Mouse (Mus musculus) embryonic fibroblast, embryonic 13.5 days (primary cell): ENCODE measurements around the gene Smyd3.
"Not testable (repeated sequence)": the region's sequence is repeated elsewhere in the genome, so short reads cannot be mapped to it uniquely, and the experiment has no call there.

Source experiments
- CTCF ChIP-seq: IDR thresholded peaks from 2 replicates; pipeline ENCODE4 v1.5.1; 2011; ENCODE audit warnings: mild to moderate bottlenecking, control low read depth, low read length, moderate library complexity, borderline replicate concordance; ENCODE audit not compliant: insufficient read depth
- POLR2A ChIP-seq: IDR thresholded peaks from 2 replicates; pipeline ENCODE4 v1.6.1; 2011; ENCODE audit warnings: low read depth, mild to moderate bottlenecking, control low read depth, low read length, moderate library complexity

DNA sequence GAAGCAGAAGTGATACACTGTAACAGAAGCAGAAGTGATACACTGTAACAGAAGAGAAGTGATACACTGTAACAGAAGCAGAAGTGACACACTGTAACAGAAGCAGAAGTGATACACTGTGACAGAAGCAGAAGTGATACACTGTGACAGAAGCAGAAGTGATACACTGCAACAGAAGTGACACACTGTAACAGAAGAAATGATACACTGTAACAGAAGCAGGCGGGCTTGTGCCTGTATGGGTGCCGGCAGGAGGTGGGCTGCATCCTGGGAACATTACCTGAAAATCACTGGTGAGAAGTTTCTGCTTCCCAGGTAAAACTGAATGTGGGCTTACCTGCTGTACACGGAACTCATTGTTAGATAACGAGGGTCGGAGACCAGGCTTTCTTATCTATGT, 353.6 kb downstream of the Smyd3 start:
- TF ChIP-seq CTCF, POLR2A: not testable (repeated sequence)
